Mouse (Mus musculus) kidney, adult 2 months (tissue): ENCODE measurements around the gene Limch1.

Source experiments
- CTCF ChIP-seq: fragments of 200-500 bp; conservative IDR thresholded peaks from 2 replicates; pipeline ENCODE4 v1.5.1; 2011; ENCODE audit warnings: low read depth, mild to moderate bottlenecking, control low read depth, low read length, moderate library complexity, mixed read lengths; ENCODE audit not compliant: insufficient read depth, insufficient read length
- POLR2A ChIP-seq: fragments of 200-500 bp; IDR thresholded peaks from one replicate; pipeline ENCODE4 v1.6.1; 2011; ENCODE audit warnings: low read depth, low read length, control low read depth

DNA sequence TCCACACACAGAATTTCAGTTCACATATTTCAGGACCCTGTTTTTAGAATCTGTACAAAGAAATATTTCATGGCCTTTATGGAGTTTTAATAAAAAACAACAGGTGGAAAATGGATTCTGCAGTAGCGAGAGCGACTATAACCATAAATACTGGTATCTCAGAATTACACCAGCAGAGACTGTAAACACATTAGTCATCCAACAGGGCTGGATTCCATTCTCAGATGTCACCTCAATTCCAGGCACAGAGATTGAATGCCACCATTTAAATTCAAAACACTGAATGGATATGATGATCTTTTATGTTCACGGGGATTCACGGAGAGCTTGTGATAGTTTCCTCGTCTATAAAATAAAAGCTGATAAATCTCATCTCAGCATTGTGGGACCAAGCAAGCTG lies 152.0 kb downstream of the Limch1 start:
- TF ChIP-seq CTCF: no peak
- no peak for TF ChIP-seq POLR2A
